Mouse (Mus musculus) stomach, embryonic 16.5 days (tissue): Measurements from ENCODE around the gene Sun3. TPM values are rescaled to one million over a fixed set of nuclear protein-coding genes. Genes with fewer than 3 reads are reported as not detected.
A peak's percentile ranks its signal among the peaks of the same experiment; 100 is the strongest.

ENCODE experiments used
- ATAC-seq: fragments of 200-750 bp; cut with Nextera tagmentation; 2 replicates; pipeline ENCODE4 v1.8.0; 2017; ENCODE audit warnings: moderate number of reproducible peaks, moderate TSS enrichment; ENCODE audit not compliant: insufficient read depth, low FRiP score
- H3K27ac ChIP-seq: fragments of 300-500 bp; sonication (generic); 2 replicates; pipeline ENCODE4 v1.5.1; 2014; ENCODE audit warnings: low read length
- H3K27me3 ChIP-seq: fragments of 300-500 bp; sonication (generic); 2 replicates; pipeline ENCODE4 v1.6.1; 2014; ENCODE audit warnings: low read length, control low read depth, mixed read lengths; ENCODE audit not compliant: control insufficient read depth, insufficient read depth
- H3K36me3 ChIP-seq: fragments of 300-500 bp; sonication (generic); 2 replicates; pipeline ENCODE4 v1.6.1; 2014; ENCODE audit warnings: low read length; ENCODE audit not compliant: control insufficient read depth, insufficient read depth
- H3K4me1 ChIP-seq: fragments of 300-500 bp; sonication (generic); 2 replicates; pipeline ENCODE4 v1.6.1; 2014; ENCODE audit warnings: low read length, control low read depth, mixed read lengths; ENCODE audit not compliant: control insufficient read depth, insufficient read depth
- H3K4me2 ChIP-seq: fragments of 300-500 bp; sonication (generic); 2 replicates; pipeline ENCODE4 v1.6.1; 2014; ENCODE audit warnings: low read depth, low read length, mixed read lengths
- H3K4me3 ChIP-seq: fragments of 300-500 bp; sonication (generic); replicated peaks from 2 replicates; pipeline ENCODE4 v1.5.1; 2014; ENCODE audit warnings: mild to moderate bottlenecking, low read length
- H3K9ac ChIP-seq: fragments of 300-500 bp; sonication (generic); 2 replicates; pipeline ENCODE4 v1.6.1; 2014; ENCODE audit warnings: low read length
- H3K9me3 ChIP-seq: fragments of 300-500 bp; sonication (generic); replicated peaks from 2 replicates; pipeline ENCODE4 v1.6.1; 2016; ENCODE audit warnings: low read length, control low read depth; ENCODE audit not compliant: control insufficient read depth
- WGBS: fragments of 180-500 bp; shearing (Covaris S2); extraction: QIAGEN DNeasy Blood & Tissue Kit; methylation state at CpG from one replicate; pipeline ENCODE4 v1.1.7; 2014; 5-methylcytosine and 5-hydroxymethylcytosine counted together
- polyA plus RNA-seq: library from polyadenylated mRNA; unstranded; fragments of >200 nt; fragmentation: Nextera tagmentation; extraction: Ambion mirVana; gene quantifications from 2 replicates; pipeline ENCODE4 v1.2.1, GENCODE M21; 2015

Gene Sun3
- polyA plus RNA-seq, 1 experiment from 2014 or later = 0.15 TPM

DNA sequence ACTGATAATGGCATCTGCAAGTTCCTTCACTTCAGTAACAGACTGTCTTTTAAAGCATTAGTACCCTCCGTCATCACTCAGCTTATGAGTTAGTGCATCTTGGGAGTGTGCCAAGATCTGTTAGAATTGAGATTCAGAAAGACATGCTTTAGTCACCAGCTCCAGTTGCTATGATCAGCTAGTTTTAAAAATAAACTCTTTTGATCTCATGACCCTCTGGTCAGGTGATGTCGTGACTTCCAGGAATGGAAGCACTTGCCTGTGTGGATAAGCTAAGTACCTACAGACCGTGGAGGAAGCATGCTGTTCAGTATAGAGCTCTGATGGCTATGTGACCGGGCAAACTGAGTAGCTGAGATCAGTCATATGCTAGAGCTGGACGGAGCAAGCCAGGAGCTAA lies 1.7 kb downstream of the Sun3 start:
- no peak overlapping the region for H3K9ac ChIP-seq
- H3K27me3 ChIP-seq = no peaks in the 10 kb centered on the region
- no peak overlapping the region for H3K4me3 ChIP-seq
- ATAC-seq = no peak
- H3K9me3 ChIP-seq = no peaks in the 10 kb centered on the region
- H3K4me1 ChIP-seq = no peaks in the 10 kb centered on the region
- H3K36me3 ChIP-seq = no peaks in the 10 kb centered on the region
- H3K4me2 ChIP-seq = no peak overlapping the region
- no peak overlapping the region for H3K27ac ChIP-seq
- WGBS = 59% methylated on average over 5 of the region's 5 CpGs

DNA sequence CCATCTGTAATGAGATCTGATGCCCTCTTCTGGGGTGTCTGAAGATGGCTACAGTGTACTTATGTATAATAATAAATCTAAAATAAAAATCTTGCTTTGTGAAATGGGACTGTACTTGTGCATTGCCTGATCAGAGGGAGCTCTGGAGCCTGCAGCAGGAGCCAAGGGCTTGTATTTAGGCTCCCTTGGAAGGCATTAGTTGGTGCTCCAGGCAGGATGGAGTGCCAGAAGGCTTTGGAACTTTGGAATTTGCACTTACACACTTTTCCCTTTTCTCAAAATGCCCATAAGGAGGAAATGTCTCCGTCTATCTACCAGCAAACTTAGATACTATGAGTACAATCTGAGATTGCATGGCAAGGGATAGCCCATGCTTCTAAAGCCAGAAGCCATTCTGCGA lies 2.2 kb downstream of the Sun3 start:
- H3K4me2 ChIP-seq = no peak overlapping the region
- H3K9ac ChIP-seq = no peak overlapping the region
- ATAC-seq = no peak
- no peak overlapping the region for H3K27ac ChIP-seq
- no peak overlapping the region for H3K4me3 ChIP-seq
- WGBS = 90% methylated on average over 2 of the region's 2 CpGs
- no peaks in the 10 kb centered on the region for H3K4me1 ChIP-seq
- no peaks in the 10 kb centered on the region for H3K27me3 ChIP-seq
- H3K36me3 ChIP-seq = no peaks in the 10 kb centered on the region
- H3K9me3 ChIP-seq = no peaks in the 10 kb centered on the region

- H3K9me3 ChIP-seq = no peaks in the 10 kb centered on the region
- no peak overlapping the region for H3K4me3 ChIP-seq
- no peak overlapping the region for H3K27ac ChIP-seq
- no peak for ATAC-seq
- H3K9ac ChIP-seq = no peak overlapping the region
- H3K27me3 ChIP-seq = no peaks in the 10 kb centered on the region
- WGBS = 77% methylated on average over 2 of the region's 2 CpGs
- H3K4me2 ChIP-seq = no peak overlapping the region
- H3K4me1 ChIP-seq = no peaks in the 10 kb centered on the region
- H3K36me3 ChIP-seq = no peaks in the 10 kb centered on the region
These were observed 17.3 kb downstream of the Sun3 start for GRCm38 (mm10) chr11:9031530-9031929.

DNA sequence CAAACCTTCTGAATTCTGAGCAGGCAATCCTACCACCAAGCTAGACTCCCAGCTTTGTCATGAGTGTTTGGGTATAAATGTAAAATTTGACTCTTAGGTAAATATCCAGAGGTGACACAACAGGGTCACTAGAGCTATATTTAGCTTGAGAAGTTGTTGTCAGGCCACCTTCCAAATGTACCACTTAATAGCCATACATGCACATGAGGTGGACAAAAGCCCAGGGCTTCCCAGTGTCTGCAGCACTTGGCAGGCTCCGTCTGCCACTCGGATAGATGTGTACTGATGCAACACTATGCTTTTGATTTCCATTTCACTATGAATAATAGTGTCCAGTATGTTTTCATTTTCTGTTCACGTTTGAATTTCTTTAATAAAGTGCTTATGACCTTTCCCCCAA lies 23.6 kb downstream of the Sun3 start:
- ATAC-seq = no peak
- 71% methylated on average over 3 of the region's 3 CpGs for WGBS

GRCm38 (mm10) chr11:9024782-9025181 lies 24.0 kb downstream of the Sun3 start:
- H3K36me3 ChIP-seq = no peaks in the 10 kb centered on the region
- H3K9me3 ChIP-seq = no peaks in the 10 kb centered on the region
- H3K4me3 ChIP-seq = no peak overlapping the region
- no peak overlapping the region for H3K27ac ChIP-seq
- WGBS = 76% methylated on average over 7 of the region's 7 CpGs
- H3K27me3 ChIP-seq = no peaks in the 10 kb centered on the region
- no peak for ATAC-seq
- H3K9ac ChIP-seq = no peak overlapping the region
- no peak overlapping the region for H3K4me2 ChIP-seq
- H3K4me1 ChIP-seq = no peaks in the 10 kb centered on the region

More for the DNA sequence above, 23.6 kb downstream of the Sun3 start:
- Histone ChIP-seq H3K4me1 (no peaks in the 10 kb centered on the region), H3K9ac (no peak overlapping the region), H3K4me3 (no peak overlapping the region), H3K27me3 (no peaks in the 10 kb centered on the region), H3K36me3 (no peaks in the 10 kb centered on the region), H3K27ac (no peak overlapping the region), H3K9me3 (no peaks in the 10 kb centered on the region), H3K4me2 (no peak overlapping the region)

DNA sequence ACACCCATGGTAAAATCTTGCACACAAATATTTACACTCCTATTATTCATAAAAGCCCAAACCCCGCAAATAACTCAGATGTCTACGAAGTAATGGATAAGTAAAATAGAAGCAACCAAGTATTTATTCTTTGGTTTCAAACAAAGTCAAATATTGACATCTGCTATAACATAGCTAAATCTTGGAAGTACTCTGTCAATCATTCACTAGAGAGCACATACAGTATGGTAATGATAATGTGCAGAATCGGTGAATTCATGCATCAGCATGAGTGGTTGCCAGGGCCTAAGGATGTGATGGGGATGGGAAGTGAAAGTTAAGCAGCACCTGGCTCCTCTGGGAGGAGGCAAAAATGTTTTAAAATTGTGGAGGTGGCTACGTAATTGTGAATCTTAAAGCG lies 28.6 kb downstream of the Sun3 start:
- peak; percentile 80; the same call in 1 of the 2 replicates for ATAC-seq
- 70% methylated on average over 5 of the region's 5 CpGs for WGBS
- H3K4me1 ChIP-seq = no peaks in the 10 kb centered on the region
- H3K27ac ChIP-seq = no peak overlapping the region
- H3K27me3 ChIP-seq = no peaks in the 10 kb centered on the region
- no peak overlapping the region for H3K9ac ChIP-seq
- H3K36me3 ChIP-seq = no peaks in the 10 kb centered on the region
- no peak overlapping the region for H3K4me3 ChIP-seq
- no peak overlapping the region for H3K4me2 ChIP-seq
- no peaks in the 10 kb centered on the region for H3K9me3 ChIP-seq

DNA sequence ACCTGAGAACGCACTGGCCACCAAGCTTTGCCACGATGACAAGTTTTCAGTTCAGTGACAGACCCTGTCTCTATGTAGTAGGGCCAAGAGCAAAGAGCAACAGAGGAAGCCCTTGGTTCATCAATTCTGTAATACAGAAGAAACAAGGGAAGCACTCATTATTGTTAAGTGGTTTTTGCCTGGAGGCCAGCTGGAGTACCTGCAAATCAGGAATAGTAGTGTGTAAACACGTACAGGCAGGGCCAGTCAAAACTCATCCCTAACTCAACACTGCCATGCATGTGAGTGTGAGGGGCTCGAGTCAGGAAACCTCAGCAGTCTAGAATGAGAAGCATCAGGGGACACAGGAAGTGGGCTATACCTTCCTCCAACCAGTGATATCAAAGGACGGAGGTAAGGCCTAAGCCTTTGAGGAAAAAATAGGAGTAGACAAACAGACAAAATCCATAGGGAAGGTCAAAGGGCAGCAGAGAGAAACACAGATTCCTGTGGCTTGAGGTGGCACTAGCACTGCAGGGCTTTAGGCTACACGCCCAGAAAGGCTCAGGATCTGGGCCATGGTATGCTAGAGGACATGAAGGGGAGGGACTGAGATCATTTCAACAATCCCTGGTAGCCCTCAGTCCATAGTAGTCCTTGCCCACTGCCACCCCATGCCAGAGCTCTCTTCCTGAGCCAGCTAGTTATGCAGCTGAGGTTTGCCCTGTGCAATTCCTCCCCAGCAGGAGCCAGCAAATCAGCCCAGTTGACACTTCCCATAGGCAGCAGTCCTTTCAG lies 30.1 kb downstream of the Sun3 start:
- H3K4me3 ChIP-seq = no peak overlapping the region
- ATAC-seq = no peak
- no peak overlapping the region for H3K9ac ChIP-seq
- no peaks in the 10 kb centered on the region for H3K36me3 ChIP-seq
- H3K27me3 ChIP-seq = no peaks in the 10 kb centered on the region
- H3K9me3 ChIP-seq = no peaks in the 10 kb centered on the region
- 70% methylated on average over 6 of the region's 6 CpGs for WGBS
- H3K4me2 ChIP-seq = no peak overlapping the region
- H3K4me1 ChIP-seq = no peaks in the 10 kb centered on the region
- no peak overlapping the region for H3K27ac ChIP-seq

DNA sequence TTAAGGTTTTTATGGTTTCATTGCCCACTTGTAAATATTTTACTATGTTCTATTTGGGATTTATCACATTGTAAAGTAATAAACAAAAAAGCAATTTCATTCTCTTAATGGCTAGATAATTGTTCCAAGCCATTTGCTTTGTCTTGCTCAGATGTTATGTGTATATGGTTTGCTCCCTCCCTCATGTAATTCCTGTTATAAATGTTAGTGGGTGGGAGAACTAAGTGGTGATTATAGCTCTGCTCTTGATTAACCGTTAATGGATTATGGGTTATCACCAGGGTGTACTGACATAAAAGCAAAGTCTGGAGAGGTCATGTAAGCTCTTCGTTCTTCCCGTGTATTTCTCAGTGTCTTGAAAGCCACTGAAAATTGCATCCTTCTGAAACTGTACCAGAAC lies 34.1 kb downstream of the Sun3 start:
- Histone ChIP-seq H3K9ac (no peak overlapping the region), H3K27ac (no peak overlapping the region), H3K4me3 (no peak overlapping the region), H3K4me1 (peaks cover 6% of the 10 kb centered on the region), H3K4me2 (no peak overlapping the region), H3K36me3 (no peaks in the 10 kb centered on the region), H3K27me3 (no peaks in the 10 kb centered on the region), H3K9me3 (no peaks in the 10 kb centered on the region)
- 73% methylated on average over 3 of the region's 3 CpGs for whole genome bisulfite sequencing
- no peak for ATAC-seq

GRCm38 (mm10) chr11:9011348-9011747 lies 37.4 kb downstream of the Sun3 start:
- peak; percentile 43; the same call in 1 of the 2 replicates for ATAC-seq
- Histone ChIP-seq H3K9me3 (no peaks in the 10 kb centered on the region), H3K27me3 (no peaks in the 10 kb centered on the region), H3K9ac (peak overlapping the region; percentile 87), H3K36me3 (0 out of 2 replicates have a peak, but pooled peaks cover 7% of the 10 kb centered on the region), H3K4me1 (peaks cover 12% of the 10 kb centered on the region), H3K4me2 (peak overlapping the region; percentile 88), H3K4me3 (peak overlapping the region; percentile 74), H3K27ac (peak overlapping the region; percentile 95; the same call in 1 of the 2 replicates)
- 4% methylated on average over 3 of the region's 3 CpGs for WGBS
